Mouse (Mus musculus): ENCODE data around the gene Ccl21b.
"Not testable (repeated sequence)": the region's sequence is repeated elsewhere in the genome, so short reads cannot be mapped to it uniquely, and the experiment has no call there.

Gene Ccl21b

DNA sequence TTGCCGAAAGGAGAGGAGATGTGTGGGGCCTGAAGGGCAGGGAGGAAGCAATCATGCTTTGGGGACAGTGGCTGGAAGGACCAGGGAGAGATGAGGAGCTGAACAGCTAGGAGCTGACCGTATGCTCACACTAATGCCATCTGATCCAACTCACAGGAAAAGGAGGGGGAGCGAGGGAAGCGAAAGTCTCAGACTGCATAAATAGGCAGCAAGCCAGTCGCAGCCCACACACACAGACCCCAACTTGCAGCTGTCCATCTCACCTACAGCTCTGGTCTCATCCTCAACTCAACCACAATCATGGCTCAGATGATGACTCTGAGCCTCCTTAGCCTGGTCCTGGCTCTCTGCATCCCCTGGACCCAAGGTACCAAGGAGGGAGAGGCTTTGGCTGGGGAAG, at the start of gene Ccl21b:
Ccl21b (plus strand) TSS at position 301 of the 400 bp plus-strand sequence.
- DNase-seq, result not testable (repeated sequence)

DNA sequence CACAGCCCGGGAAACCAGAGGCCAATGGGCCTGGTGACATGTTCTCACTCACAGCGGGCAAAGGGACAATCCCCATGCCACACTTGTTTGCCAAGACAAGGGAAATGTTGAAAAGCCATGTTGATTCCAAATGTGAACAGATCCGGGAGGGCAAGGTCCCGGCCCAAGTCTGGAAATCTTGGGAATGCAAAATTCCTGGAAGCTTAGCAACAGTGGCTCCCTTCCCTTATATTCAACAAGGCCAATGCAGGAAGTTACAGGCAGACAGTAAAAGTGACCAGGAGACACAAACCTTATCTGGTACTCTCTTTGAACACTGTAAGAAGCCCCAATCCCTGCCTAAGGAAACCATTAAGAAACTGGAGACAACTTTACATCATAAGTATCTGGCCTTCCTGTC, 15.2 kb upstream of the Ccl21b start, which contains the start of gene Gm10600:
Gm10600 (plus strand) TSS at position 301 of the 400 bp plus-strand sequence.
- DNase-seq, result not testable (repeated sequence)

- not testable (repeated sequence) for DNase-seq
Observed at GRCm38 (mm10) chr4:42293967-42294366, 38.4 kb downstream of the Ccl21b start, which contains the start of gene Gm21953. Gene Gm21953, plus strand, starts transcription at chr4:42294267.
